Mouse (Mus musculus): ENCODE data around the gene Armc7. TPM values are rescaled to one million over a fixed set of nuclear protein-coding genes. Genes with fewer than 3 reads are reported as not detected.
"Not testable (repeated sequence)": the region's sequence is repeated elsewhere in the genome, so short reads cannot be mapped to it uniquely, and the experiment has no call there.

Gene Armc7
- polyA plus RNA-seq, 1 experiment from 2014 or later: 5.5 TPM

DNA sequence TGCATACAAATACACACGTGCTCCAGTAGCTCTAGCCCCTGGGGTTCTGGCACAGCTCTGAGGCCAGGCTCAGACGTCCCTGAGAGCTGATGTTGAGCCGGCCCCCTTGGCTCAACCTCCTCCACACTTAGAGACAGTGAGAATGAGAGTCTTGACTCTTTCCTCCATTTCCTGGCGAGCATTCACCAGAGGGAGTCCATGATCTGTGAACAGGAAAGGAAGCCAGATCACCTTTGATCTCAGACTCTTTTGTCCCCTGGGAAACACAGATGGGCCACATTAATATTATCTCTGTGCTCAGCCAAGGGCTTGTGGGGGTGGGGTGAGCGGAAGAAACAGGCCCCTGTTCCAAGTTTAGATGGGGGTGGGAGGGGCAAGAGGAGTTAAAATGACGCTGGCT lies 18.1 kb upstream of the Armc7 start:
- Histone ChIP-seq H3K9me3 (no peaks in the 10 kb centered on the region), H3K27ac (no peak overlapping the region), H3K27me3 (replicated peaks) (no peaks in the 10 kb centered on the region), H3K9ac (no peak overlapping the region), H3K36me3 (no peaks in the 10 kb centered on the region), H3K4me2 (no peak overlapping the region), H3K4me1 (peaks cover 6% of the 10 kb centered on the region; the same call in 1 of the 2 replicates), H3K4me3 (replicated peaks) (no peak overlapping the region)
- 31% methylated on average over 6 of the region's 6 CpGs for WGBS
- ATAC-seq (ENCODE audit: insufficient read depth, low FRiP score, low read depth): peak; percentile 15; the same call in 1 of the 2 replicates

DNA sequence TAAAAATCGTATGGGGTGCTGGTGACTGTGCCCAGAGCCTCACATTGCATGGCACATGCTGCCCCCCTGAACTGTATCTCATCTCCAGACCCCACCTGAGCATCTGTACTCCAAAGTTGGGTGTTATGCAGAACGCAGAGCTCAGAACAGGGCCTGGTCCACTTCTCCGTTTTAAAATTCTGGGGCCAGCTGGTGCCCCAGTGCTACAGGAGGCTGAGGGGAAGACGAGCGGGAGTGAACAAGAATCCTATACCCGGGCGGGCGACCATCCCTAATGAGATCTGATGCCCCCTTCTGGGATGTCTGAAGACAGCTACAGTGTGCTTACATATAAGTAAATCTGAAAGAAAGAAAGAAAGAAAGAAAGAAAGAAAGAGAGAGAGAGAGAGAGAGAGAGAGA lies 14.5 kb upstream of the Armc7 start:
- Histone ChIP-seq H3K4me1 (peaks cover 12% of the 10 kb centered on the region), H3K4me3 (replicated peaks) (no peak overlapping the region), H3K27me3 (replicated peaks) (no peaks in the 10 kb centered on the region), H3K36me3 (no peaks in the 10 kb centered on the region), H3K27ac (no peak overlapping the region), H3K9me3 (no peaks in the 10 kb centered on the region), H3K4me2 (no peak overlapping the region), H3K9ac (no peak overlapping the region)
- WGBS: 29% methylated on average over 8 of the region's 8 CpGs
- no peak for ATAC-seq (ENCODE audit: insufficient read depth, low FRiP score, low read depth)

DNA sequence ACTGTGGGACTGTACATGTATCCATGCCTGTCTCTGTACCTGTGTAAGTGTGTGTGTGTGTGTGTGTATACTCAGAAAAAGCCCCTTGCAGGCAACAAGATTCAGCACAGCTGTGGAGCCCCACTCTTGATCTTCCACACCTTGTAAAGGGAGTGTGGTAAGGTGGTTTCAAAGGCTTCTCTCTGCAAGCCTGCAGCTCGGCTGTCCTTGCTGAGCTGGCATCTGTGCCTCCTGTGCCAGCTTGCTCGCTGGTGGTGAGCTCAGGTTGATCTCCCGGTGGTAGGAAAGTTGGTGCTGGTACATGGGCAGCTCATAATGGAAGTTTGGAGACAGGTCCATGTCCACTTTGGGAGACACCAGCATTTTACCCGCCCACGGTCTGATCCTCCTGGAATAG lies 13.6 kb upstream of the Armc7 start:
- no peak overlapping the region for H3K4me2 ChIP-seq
- ATAC-seq (ENCODE audit: insufficient read depth, low FRiP score, low read depth): no peak
- H3K4me1 ChIP-seq: peaks cover 12% of the 10 kb centered on the region
- H3K27ac ChIP-seq: no peak overlapping the region
- no peaks in the 10 kb centered on the region for H3K9me3 ChIP-seq
- no peaks in the 10 kb centered on the region for H3K36me3 ChIP-seq
- no peak overlapping the region for H3K4me3 ChIP-seq (replicated peaks)
- H3K9ac ChIP-seq: no peak overlapping the region
- H3K27me3 ChIP-seq (replicated peaks): no peaks in the 10 kb centered on the region
- WGBS: 67% methylated on average over 5 of the region's 5 CpGs

DNA sequence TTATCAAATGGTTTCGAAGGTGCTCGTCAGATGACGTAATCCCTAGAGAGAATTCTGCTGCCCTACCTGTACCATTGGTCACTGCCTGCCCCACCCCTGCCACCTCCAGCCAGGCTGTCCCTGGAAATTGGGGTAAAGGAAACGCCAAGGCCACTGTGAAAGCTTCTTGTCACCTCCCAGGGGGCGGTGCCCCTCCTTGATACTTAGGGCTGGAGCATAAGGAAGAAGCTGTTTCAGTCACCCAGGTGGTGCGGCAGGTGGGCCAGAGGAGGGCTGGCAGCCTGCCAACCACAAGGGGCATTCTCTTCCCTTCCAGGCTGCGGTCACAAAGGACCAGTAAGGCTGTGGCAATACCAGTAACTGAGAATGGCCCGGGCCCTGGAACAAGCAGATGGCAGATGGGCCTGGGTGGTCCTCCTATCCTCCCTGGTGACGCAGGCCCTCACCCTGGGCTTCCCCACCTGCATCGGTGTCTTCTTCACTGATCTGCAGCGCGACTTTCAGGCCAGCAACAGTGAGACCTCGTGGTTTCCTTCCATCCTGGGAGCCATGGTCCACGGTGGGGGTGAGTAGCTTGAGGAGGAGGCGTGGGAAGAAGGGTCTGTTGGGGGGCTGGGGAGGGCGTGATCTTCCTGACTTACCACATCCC lies 13.1 kb upstream of the Armc7 start, which contains the start of gene Slc16a5:
Gene Slc16a5 (plus strand): TSS at position 232 of the 649 bp plus-strand sequence.
- no peak within 1 kb of the TSS for H3K4me2 ChIP-seq
- no peaks in the 10 kb centered on the region for H3K36me3 ChIP-seq
- WGBS: 66% methylated on average over 16 of the region's 16 CpGs
- H3K4me3 ChIP-seq (replicated peaks): no peak within 1 kb of the TSS
- H3K4me1 ChIP-seq: peaks cover 11% of the 10 kb centered on the region
- no peak within 1 kb of the TSS for H3K9ac ChIP-seq
- no peaks in the 10 kb centered on the region for H3K9me3 ChIP-seq
- ATAC-seq (ENCODE audit: insufficient read depth, low FRiP score, low read depth): 0 out of 2 replicates have a peak, but pooled peaks have one; percentile 12
- no peaks in the 10 kb centered on the region for H3K27me3 ChIP-seq (replicated peaks)
- no peak within 1 kb of the TSS for H3K27ac ChIP-seq

DNA sequence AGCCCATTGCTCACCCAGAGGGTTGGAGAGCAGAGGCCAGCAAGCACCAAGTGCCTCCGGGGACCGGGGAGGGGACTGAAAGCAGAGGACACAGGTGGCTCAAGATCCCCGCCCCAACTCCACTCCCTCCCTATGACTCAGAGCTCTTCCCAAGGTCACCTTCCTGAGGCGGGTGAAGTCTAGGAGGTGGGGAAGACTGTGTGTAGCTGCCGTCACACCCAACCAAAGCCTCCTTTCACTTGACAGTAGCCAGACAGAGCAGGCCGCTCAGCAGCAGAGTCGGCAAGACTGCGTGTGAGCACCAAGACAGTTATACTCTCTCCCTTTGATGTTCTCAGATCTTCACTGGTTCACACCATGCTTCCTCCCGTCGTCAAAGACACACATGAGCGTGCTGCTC lies 12.1 kb upstream of the Armc7 start:
- ATAC-seq (ENCODE audit: insufficient read depth, low FRiP score, low read depth): peak; percentile 76
- Histone ChIP-seq H3K27me3 (replicated peaks) (no peaks in the 10 kb centered on the region), H3K36me3 (no peaks in the 10 kb centered on the region), H3K4me3 (replicated peaks) (no peak overlapping the region), H3K4me2 (no peak overlapping the region), H3K27ac (no peak overlapping the region), H3K9ac (no peak overlapping the region), H3K4me1 (peaks cover 8% of the 10 kb centered on the region), H3K9me3 (no peaks in the 10 kb centered on the region)
- WGBS: 57% methylated on average over 11 of the region's 11 CpGs

DNA sequence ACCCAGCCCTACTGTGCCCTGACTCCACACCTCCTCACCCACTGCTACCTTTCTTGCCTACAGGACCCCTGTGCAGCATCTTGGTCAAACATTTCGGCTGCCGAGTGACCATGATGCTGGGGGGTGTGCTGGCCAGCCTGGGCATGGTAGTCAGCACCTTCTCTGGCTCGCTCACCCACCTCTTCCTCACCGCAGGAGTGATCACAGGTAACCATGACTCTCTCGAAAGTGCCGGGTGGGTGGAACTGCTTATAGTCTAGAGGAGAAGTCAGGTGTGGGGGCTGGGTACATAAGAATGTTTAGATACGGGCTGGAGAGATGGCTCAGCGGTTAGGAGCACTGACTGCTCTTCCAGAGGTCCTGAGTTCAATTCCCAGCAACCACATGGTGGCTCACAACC lies 10.6 kb upstream of the Armc7 start:
- WGBS: 88% methylated on average over 8 of the region's 8 CpGs
- H3K27ac ChIP-seq: no peak overlapping the region
- H3K9ac ChIP-seq: no peak overlapping the region
- no peak overlapping the region for H3K4me2 ChIP-seq
- ATAC-seq (ENCODE audit: insufficient read depth, low FRiP score, low read depth): no peak
- peaks cover 8% of the 10 kb centered on the region for H3K4me1 ChIP-seq
- H3K4me3 ChIP-seq (replicated peaks): no peak overlapping the region
- H3K36me3 ChIP-seq: no peaks in the 10 kb centered on the region
- H3K9me3 ChIP-seq: no peaks in the 10 kb centered on the region
- H3K27me3 ChIP-seq (replicated peaks): no peaks in the 10 kb centered on the region

DNA sequence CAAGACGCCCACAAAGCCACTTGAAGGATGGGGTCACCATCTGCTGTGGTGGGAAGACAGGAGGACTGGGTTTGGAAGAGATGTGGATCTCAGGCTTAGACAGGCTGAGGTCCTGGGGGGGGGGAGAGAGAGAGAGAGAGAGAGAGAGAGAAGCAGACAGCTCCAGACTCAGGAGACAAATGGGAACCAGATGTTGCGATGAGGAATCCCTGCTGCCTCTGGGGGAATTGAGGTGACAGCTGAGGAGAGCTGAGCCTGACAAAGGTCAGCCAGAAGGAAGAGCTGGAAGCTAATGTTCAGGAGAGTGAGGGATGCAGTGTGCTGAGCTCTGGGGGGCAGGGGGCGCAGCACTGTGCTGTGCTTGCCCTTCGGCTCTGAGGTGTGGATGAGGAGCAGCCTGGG lies 8.2 kb upstream of the Armc7 start:
- 29% methylated on average over 4 of the region's 4 CpGs for WGBS
- ATAC-seq (ENCODE audit: insufficient read depth, low FRiP score, low read depth): 0 out of 2 replicates have a peak, but pooled peaks have one; percentile 12
- H3K9ac ChIP-seq: no peak overlapping the region
- H3K27ac ChIP-seq: no peak overlapping the region
- H3K4me2 ChIP-seq: no peak overlapping the region
- no peaks in the 10 kb centered on the region for H3K9me3 ChIP-seq
- H3K27me3 ChIP-seq (replicated peaks): no peaks in the 10 kb centered on the region
- no peak overlapping the region for H3K4me3 ChIP-seq (replicated peaks)
- H3K4me1 ChIP-seq: peaks cover 8% of the 10 kb centered on the region
- H3K36me3 ChIP-seq: no peaks in the 10 kb centered on the region

DNA sequence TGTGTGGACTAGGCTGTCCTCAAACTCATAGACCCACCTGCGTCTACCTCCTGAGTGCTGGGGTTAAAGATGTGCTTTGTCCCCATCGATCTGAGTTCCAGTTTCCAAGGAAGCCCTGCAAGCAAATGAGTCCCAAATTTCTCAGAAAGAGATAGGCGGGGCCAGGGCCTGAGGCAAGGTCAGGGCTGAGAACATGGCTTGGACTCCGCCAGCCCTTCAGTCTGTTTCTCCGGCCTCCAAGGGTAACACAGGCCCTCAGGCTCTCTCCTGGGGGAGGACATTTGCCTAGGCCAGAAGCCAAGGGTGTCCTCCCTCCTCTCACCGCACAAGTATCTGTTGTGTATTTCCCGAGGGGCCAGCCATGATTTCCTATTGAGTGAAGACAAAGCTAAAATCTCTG lies 3.3 kb upstream of the Armc7 start:
- Histone ChIP-seq H3K9me3 (no peaks in the 10 kb centered on the region), H3K9ac (no peak overlapping the region), H3K4me2 (no peak overlapping the region), H3K36me3 (no peaks in the 10 kb centered on the region), H3K27ac (no peak overlapping the region), H3K4me1 (peaks cover 17% of the 10 kb centered on the region), H3K27me3 (replicated peaks) (no peaks in the 10 kb centered on the region), H3K4me3 (replicated peaks) (no peak overlapping the region)
- ATAC-seq (ENCODE audit: insufficient read depth, low FRiP score, low read depth): no peak
- WGBS: 87% methylated on average over 7 of the region's 7 CpGs

DNA sequence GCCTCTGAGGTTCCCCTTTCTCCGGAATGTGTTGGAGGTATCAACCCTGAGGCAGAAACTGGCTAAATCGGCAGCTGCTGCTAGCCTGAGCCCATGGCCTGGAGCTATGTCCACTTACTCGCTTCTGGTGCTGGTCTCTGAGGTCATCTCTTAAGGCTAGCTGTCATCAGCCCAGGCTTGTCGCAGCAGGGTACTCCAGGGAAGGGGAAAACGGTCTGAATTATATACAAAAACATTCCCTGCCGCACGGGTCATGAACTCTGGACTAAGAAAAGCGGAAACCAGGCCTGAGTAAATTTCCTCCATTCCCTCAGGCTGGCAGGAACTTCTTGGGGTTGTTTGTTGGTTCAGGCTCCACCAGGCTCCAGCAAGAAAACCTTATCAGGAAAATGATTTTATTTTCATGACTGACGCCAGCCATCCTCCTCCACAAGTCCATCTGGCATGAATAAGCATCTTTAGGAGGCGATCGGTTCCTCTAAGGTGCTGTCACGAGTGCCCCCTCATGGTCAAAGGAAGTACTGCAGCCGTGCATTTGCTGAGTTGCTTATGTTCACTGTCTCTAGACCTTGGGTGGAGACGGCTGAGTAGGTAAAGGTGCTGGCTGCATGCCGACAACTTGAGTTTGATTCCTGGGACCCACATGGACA lies 1.7 kb upstream of the Armc7 start:
- WGBS: 15% methylated on average over 15 of the region's 15 CpGs
- no peak overlapping the region for H3K4me3 ChIP-seq (replicated peaks)
- peak overlapping the region; percentile 52; the same call in 1 of the 2 replicates for H3K27ac ChIP-seq
- ATAC-seq (ENCODE audit: insufficient read depth, low FRiP score, low read depth): peak; percentile 20; the same call in 1 of the 2 replicates
- H3K27me3 ChIP-seq (replicated peaks): no peaks in the 10 kb centered on the region
- no peaks in the 10 kb centered on the region for H3K36me3 ChIP-seq
- peaks cover 17% of the 10 kb centered on the region for H3K4me1 ChIP-seq
- H3K4me2 ChIP-seq: peak overlapping the region; percentile 26
- no peaks in the 10 kb centered on the region for H3K9me3 ChIP-seq
- H3K9ac ChIP-seq: no peak overlapping the region

DNA sequence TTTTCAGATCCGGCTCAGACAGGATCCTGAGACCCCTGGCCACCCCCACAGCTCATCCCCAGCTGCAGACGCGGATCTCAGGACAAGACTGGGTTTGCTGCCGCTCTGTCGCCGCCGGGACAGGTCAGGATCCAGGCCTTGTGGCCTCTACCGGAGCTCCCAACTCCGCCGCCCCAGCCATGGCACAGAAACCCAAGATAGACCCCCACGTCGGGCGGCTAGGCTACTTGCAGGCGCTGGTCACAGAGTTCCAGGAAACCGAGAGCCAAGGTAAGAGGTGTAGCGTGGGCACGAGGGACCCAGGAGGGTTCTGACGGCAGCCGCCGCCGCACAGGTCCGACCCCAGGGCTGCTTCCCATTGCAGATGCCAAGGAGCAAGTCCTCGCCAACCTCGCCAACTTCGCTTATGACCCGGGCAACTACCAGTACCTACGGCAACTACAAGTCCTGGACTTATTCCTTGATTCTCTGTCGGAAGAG lies 331 bp downstream of the Armc7 start:
- no peaks in the 10 kb centered on the region for H3K27me3 ChIP-seq (replicated peaks)
- peak; percentile 10 for ATAC-seq (ENCODE audit: insufficient read depth, low FRiP score, low read depth)
- H3K4me3 ChIP-seq (replicated peaks): peak overlapping the region; percentile 90
- peak overlapping the region; percentile 44; the same call in 1 of the 2 replicates for H3K27ac ChIP-seq
- H3K9ac ChIP-seq: peak overlapping the region; percentile 74
- H3K4me1 ChIP-seq: peaks cover 17% of the 10 kb centered on the region
- H3K4me2 ChIP-seq: peak overlapping the region; percentile 94
- H3K9me3 ChIP-seq: no peaks in the 10 kb centered on the region
- WGBS: 2% methylated on average over 28 of the region's 28 CpGs
- H3K36me3 ChIP-seq: no peaks in the 10 kb centered on the region

DNA sequence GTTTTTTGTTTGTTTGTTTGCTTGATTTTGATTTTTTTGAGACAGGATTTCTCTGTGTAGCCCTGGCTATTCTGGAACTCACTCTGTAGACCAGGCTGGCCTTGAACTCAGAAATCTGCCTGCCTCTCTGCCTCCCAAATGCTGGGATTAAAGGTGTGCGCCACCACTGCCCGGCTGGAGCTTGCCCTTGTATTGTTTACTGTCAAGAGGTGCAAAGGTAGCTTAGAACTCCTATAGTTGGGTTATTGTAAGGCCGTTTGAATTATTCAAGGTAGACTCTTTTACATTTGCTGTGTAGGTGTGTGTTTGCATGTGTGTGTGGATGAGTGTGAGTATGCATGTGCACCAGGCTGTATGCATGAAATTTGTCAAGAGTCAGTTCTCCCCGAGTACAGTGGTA lies 1.2 kb downstream of the Armc7 start:
- not testable (repeated sequence) for ATAC-seq (ENCODE audit: insufficient read depth, low FRiP score, low read depth); H3K9me3 ChIP-seq; H3K27me3 ChIP-seq (replicated peaks); H3K36me3 ChIP-seq; H3K27ac ChIP-seq; H3K9ac ChIP-seq
- H3K4me1 ChIP-seq: peaks cover 17% of the 10 kb centered on the region
- H3K4me3 ChIP-seq (replicated peaks): peak overlapping the region; percentile 90
- peak overlapping the region; percentile 94 for H3K4me2 ChIP-seq
- WGBS: 81% methylated on average over 4 of the region's 4 CpGs

DNA sequence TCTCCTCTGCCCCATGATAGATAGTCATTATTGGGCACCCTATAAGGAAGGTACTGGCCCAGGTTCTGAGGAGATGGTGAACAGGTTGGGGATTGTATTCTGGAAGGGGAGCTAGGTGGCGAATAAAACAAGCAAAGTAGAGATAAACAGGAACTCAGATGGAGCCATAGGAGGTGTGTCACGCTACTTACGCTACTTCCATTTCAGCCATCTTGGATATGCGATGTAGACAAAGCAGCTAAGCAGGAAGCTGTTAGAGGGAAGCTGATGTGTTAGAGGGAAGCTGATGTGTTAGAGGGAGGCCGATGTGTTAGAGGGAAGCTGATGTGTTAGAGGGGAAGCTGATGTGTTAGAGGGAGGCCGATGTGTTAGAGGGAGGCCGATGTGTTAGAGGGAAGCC lies 1.9 kb downstream of the Armc7 start:
- H3K4me2 ChIP-seq: 0 out of 2 replicates have a peak overlapping the region, but pooled peaks have one; percentile 94
- H3K4me1 ChIP-seq: peaks cover 17% of the 10 kb centered on the region
- H3K27me3 ChIP-seq (replicated peaks); H3K9ac ChIP-seq; H3K4me3 ChIP-seq (replicated peaks); ATAC-seq (ENCODE audit: insufficient read depth, low FRiP score, low read depth); H3K27ac ChIP-seq; H3K36me3 ChIP-seq; H3K9me3 ChIP-seq: not testable (repeated sequence)
- 77% methylated on average over 7 of the region's 7 CpGs for WGBS

All from stomach, embryonic 15.5 days (tissue).